Comparison of ENCODE assay signal across 30 mouse cellular contexts in the genomic region with DNA sequence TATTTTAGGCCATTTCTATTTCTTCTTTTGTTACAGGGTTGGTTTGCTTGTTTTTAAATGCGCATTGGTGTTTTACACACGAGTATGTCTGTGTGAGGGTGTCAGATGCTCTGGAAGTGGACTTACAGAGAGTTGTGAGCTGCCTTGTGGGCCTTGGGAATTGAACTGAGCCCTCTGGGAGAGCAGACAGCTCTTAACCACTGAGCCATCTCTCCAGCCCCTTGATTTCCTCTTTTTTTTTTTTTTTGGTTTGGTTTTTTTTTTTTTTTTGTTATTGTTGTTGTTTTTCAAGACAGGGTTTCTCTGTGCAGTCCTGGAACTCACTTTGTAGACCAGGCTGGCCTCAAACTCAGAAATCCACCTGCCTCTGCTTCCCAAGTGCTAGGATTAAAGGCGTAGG. TPM values are rescaled to one million over a fixed set of nuclear protein-coding genes. Genes with fewer than 3 reads are reported as not detected.
"Had no signal": no experiment of that assay in that cellular context is flagged by ENCODE, and none has a peak within 500 bp of the region (broad histone marks: within the 10 kb centered on the region; RNA-seq: fewer than 3 reads in every experiment).

No protein-coding gene starts in this region.

RNA-seq across cellular contexts. Expression of gene Gcm1, which starts 21.6 kb away (rescaled TPM):
- total RNA-seq: left cerebral cortex, postnatal 10 days; left cerebral cortex, postnatal 14 days; left cerebral cortex, postnatal 25 days; left cerebral cortex, postnatal 36 days; left cerebral cortex, postnatal 4 days; liver, adult 2 months; megakaryocyte progenitor cell, adult 5-6 weeks; megakaryocyte, adult 5-6 weeks; megakaryocyte-erythroid progenitor cell, adult 5-6 weeks; midbrain, postnatal 0 days; monocyte, adult 5-6 weeks had no signal
- polyA plus RNA-seq: limb, embryonic 10.5 days; limb, embryonic 12.5 days; limb, embryonic 13.5 days; limb, embryonic 15.5 days; liver, adult 2 months; liver, embryonic 11.5 days; liver, embryonic 12.5 days; liver, embryonic 13.5 days; liver, embryonic 14.5 days; liver, embryonic 15.5 days; liver, embryonic 16.5 days; liver, postnatal 0 days; lung, adult 2 months; midbrain, embryonic 10.5 days; midbrain, embryonic 14.5 days; midbrain, embryonic 15.5 days; midbrain, embryonic 16.5 days; midbrain, postnatal 0 days; myocyte; neural tube, embryonic 11.5 days; neural tube, embryonic 12.5 days had no signal
